Mouse (Mus musculus) mesoderm, embryonic 11.5 days (tissue): ENCODE measurements around the gene Lce1b.
"Not testable (repeated sequence)": the region's sequence is repeated elsewhere in the genome, so short reads cannot be mapped to it uniquely, and the experiment has no call there.

Experiments
- DNase-seq: peaks from one replicate; pipeline ENCODE4 v3.0.0-alpha.2; 2012; ENCODE audit warnings: low read depth, low spot score

Gene Lce1b

GRCm38 (mm10) chr3:92656826-92657225 lies at the start of gene Lce1b:
Gene Lce1b (minus strand): TSS chr3:92656926.
- no peak for DNase-seq

DNA sequence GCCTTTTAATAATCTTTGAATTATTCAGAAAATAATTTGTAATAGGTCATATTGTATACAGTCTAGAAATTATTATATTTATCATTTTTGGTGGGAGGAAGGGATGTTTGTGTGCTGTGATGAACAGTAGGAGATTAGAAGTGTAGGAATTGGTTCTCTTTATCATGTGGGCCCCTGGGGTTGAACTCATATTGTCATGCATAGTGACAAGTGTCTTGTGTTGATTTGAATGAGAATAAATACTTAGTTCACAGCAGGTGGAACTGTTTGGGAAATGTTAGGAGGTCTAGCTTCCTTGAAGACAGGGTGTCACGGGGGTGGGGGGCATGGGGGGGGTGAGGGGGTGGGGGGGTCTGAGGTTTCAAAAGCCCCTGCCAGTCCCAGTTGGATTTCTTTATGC lies 37.9 kb upstream of the Lce1b start:
- DNase-seq, result no peak

DNA sequence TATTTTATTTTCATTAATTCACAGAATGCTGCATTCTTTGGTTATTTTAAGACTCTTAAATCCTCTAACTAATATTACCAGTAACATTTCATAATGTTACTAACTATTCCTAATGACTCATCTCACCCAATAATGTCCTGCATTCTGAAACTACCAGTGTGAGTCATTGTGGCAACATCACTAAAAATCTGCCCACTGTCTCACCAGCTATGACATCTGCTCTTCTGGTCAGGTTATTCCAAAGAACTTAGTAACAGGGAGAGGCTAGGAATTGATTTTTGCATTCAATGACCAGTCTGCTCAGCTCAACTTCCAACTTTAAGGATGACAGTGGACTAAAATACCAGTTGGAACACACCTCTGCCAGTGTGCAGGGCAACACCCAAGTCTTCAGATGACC lies 35.0 kb upstream of the Lce1b start:
- no peak for DNase-seq

- DNase-seq, result not testable (repeated sequence)
These were observed 32.4 kb upstream of the Lce1b start for GRCm38 (mm10) chr3:92689154-92689553.

- DNase-seq, result no peak
These were observed 30.4 kb upstream of the Lce1b start, which contains the start of gene Lce1d for GRCm38 (mm10) chr3:92687110-92687509. Gene Lce1d (minus strand): TSS chr3:92687210.

DNA sequence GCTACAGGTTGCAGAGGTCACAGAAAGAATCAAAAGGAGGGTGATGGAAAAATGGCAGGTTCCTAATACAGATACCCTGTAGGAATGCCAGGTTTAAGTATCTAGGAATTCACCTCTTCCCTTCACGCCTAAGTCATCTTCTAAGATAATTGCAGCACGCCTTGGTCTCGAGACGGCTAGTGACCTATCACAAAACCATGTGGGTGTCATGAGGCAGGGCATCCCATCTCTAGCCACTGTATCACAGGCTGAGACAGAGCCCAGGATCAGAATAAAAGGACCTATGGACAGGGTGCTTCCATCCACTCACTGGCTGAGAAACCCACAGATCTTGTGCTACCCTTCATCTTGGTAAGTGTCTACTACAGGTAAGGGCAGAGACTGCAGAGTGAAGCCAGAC lies 22.2 kb upstream of the Lce1b start, which contains the start of gene Lce1c:
Lce1c (plus strand) TSS at position 301 of the 400 bp plus-strand sequence.
- no peak for DNase-seq

- DNase-seq, result no peak
These were observed 13.5 kb upstream of the Lce1b start, which contains the start of gene Lce1a2 for GRCm38 (mm10) chr3:92670215-92670614. Gene Lce1a2 (minus strand): TSS chr3:92670315.

- no peak for DNase-seq
These were observed 8.5 kb downstream of the Lce1b start, which contains the start of gene Lce1a1 for GRCm38 (mm10) chr3:92648207-92648606. Gene Lce1a1 (minus strand): TSS chr3:92648307.

- no peak for DNase-seq
These were observed 16.9 kb downstream of the Lce1b start for GRCm38 (mm10) chr3:92639854-92640253.

DNA sequence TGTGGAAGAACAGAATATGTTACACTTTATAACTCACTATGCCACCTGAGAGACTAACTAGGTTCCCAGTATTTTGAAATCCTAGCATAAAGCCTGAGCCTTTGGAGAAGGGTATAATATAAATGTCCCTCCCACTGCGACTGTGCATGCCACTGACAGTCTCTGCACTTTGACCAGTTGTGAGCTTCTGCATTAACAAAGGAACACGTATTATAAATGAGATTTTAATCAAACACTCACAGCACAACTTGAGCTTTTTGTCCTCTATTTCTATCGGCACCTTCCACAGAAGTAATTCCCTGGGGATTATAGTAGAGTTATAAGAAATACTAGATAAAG lies 18.1 kb downstream of the Lce1b start:
- DNase-seq, result no peak

GRCm38 (mm10) chr3:92637745-92638652 lies 18.7 kb downstream of the Lce1b start:
- peak; percentile 6 for DNase-seq

- DNase-seq, result no peak
These were observed 35.2 kb downstream of the Lce1b start, which contains the start of gene Lce6a for GRCm38 (mm10) chr3:92621560-92621959. Gene Lce6a (minus strand): TSS chr3:92621660.

DNA sequence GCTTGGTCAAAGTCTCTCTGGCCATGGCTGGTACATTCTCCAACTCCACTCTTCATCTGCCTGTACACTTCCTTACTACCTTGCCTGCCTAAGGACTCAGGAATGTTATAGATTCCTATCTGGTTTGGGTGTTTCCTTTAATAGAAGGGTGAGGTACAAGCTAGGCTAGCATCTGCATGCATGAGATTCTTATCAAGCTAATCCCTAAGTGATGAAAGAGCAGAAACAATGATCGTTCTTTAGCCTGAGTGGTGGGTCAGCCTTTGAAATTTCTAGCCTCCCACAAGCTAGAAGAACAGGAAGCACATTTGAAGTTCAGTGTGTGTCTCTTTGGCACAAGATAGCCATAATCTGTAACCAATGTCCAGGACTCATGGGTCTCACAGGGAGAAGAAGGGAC lies 46.9 kb downstream of the Lce1b start:
- no peak for DNase-seq

DNA sequence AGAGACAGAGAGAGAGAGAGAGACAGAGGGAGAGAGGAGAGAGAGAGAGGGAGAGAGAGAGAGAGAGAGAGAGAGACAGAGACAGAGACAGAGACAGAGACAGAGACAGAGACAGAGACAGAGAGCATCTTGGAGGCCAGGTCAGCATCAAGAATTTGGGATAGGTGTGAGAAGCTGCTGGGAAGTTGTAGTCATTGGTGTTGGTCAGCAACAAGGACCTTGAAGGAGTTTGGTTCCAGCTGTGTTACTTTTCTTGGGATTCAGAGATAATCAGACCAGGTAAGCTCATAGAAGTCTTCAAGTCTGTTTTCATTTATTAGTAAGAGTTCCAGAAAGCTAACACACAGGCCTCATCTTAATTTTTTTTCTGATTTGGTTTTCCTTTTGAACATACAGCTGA lies 49.3 kb downstream of the Lce1b start, which contains the start of gene 2210017I01Rik:
2210017I01Rik (minus strand) TSS at position 101 of the 400 bp plus-strand sequence.
- no peak for DNase-seq
